Mouse (Mus musculus): ENCODE results near the gene Lrrc34.

DNA sequence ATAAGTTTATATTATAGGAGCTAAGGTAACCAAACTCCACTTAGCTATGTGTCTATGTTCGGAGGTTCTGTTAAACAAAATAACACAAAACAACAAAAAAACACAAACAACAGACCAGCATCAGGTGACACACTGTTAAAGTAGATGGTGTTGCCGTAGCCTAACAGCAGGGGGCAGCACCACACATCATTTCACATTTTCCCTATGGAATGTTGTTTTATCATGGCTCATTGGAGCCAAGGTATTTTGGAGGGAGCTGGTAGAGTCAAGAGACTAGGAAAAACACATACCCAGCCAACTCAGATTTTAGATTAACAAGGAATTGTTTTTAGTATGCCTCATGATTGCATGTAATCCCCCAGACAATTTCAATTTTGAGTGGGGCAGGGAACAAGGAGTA is 48.7 kb upstream of the Lrrc34 start:
- TF ChIP-seq POLR2A (IDR thresholded peaks at IDR 0.05; ENCODE audit: borderline replicate concordance, control insufficient read depth, low read depth, low read length) (no peak), CTCF (IDR thresholded peaks at IDR 0.05; ENCODE audit: control insufficient read depth, insufficient read depth, low read length) (peak; percentile 34)

Measured in bone marrow, adult 2 months (tissue).